Mouse (Mus musculus) T-helper 2 cell (primary cell): Measurements from ENCODE around the gene Ooep.

Experiments
- in situ Hi-C: fragments of 300-600 bp; cut with MboI, MseI; formaldehyde crosslinking; loops from one replicate; pipeline ENCODE4 v1.15.1; 2025; ENCODE audit warnings: high pct_unique_total_duplicates

Ooep gene

DNA sequence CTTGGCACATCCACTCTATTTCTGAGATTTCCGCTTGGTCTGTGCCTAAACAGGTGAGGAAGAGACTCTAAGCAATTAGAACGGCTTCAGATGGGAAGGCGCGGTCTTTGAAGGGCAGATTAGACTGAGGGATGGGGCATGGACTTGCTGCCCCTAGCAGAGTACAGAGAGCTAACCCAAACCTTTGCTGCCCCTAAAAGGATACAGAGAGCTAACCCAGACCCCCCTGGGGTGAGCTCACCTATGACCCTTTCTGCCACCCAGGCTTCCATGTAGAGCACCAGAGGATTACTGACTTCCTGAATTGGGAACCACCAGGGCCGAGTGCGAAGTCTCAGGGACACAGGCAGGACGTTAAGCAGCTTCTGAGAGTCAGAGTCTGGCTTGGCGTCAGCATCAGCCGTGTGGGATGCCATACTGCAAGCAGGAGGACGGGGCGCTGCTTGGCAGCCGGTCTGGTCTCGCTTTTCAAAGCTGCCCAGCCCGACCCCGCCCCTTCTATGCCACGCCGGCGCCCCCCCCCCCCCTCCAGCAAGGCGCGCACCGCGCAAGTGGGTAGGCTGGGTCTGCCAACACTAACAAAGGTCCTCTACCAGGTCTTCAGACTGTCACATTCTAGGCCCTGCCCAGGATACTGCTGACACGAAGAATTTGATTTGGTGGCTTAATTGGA lies at the start of gene Ooep:
TSS of gene Ooep (minus strand) at position 613 of the 673 bp plus-strand sequence.
- in situ Hi-C loops: no loop called here

DNA sequence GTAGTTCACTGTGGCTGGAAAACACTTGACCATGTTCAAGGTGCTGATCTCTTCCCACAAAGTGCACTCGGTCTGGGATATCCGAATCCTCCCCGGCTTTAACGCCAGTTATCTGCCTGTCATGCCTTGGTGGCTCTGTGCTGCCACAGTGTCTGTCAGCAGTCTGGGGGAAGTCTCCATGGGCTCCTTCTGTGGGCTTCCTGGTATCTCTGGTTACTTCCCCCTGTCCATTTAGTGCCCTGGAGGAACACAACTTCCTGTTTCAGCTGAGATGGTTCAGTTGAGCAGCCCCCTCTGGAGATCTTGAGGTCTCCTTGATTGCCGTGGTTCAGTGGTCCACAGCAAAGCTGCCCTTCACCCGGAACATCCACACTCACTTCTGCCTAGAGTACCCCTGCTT lies 49.7 kb upstream of the Ooep start:
- in situ Hi-C loops: no loop called here

DNA sequence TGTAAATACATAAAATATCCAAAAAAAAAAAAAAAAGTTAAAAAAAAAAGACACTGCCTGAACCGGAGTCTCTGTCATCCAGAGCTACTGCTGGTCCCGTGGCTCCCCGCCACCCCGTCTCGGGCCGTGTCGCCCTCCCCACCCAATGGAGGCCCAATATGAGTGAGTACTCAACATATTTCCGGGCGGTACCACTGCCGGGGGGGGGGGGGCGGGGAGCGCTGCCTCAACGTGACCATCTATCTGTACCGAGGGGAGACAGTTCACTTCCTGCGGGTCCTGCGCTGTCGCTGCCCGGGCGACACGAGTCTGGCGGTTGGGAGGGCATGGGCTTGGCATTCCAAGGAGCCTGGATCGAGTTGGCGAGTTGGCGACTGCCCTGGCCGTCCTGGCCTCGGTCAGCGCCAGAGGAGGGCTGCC lies 48.8 kb upstream of the Ooep start:
- in situ Hi-C loops: no loop called here

DNA sequence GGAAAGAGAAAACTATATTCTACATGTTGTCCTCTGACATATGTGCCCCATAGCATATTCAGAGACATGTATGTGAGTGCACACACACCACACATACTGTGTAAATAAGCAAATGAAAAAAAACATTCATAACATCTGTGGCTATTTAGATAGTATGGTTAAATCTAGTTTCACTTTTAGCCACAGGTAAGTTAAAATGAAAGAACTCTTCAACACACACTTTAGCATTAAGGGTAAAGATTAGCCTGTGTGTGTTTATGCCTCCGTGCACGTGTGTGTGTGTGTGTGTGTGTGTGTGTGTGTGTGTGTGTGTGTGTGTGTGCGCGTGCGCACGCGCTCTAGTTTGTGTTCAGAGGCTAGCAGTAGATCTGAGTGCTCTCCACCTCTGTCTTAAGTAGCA lies 23.1 kb upstream of the Ooep start:
- in situ Hi-C loops: no loop called here

DNA sequence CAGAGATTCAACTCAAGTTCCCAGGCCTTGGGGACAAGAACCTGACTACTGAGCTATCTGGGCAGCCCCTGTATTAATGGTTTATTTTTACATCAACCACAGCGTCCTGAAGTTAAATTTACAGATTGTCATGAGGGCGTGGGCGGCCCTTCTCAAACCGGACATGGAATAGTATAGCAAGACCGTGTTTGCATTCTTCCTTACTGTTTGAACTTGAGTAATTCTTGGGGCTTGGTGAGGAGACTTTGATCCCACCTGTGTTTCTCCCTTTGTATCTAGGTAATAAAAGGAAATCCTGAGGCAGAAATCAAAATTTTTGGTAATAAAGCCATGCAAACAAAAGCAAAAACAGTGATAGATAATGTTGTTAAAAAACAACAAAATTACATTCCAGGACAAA lies 22.0 kb upstream of the Ooep start:
- in situ Hi-C loops: no loop called here

DNA sequence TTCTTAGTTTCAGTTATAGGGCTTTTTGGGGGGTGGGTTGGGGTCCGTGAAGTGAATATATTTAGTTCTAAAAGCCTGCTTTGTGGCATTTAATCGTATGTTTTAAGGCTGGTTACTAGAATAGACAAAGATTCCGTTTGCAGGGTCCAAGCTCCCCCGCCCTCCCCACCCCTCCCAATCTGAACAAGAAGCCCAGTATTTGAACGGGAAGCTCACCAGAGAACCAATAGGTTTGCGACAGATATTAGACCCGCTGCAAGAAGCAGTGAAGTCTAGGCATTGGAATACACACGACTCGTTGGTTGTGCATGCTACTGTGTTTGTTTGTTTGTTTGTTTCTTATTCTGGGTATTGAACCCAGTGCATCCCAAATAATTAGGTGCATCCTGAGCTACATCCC lies 18.0 kb upstream of the Ooep start:
- in situ Hi-C loops: no loop called here

DNA sequence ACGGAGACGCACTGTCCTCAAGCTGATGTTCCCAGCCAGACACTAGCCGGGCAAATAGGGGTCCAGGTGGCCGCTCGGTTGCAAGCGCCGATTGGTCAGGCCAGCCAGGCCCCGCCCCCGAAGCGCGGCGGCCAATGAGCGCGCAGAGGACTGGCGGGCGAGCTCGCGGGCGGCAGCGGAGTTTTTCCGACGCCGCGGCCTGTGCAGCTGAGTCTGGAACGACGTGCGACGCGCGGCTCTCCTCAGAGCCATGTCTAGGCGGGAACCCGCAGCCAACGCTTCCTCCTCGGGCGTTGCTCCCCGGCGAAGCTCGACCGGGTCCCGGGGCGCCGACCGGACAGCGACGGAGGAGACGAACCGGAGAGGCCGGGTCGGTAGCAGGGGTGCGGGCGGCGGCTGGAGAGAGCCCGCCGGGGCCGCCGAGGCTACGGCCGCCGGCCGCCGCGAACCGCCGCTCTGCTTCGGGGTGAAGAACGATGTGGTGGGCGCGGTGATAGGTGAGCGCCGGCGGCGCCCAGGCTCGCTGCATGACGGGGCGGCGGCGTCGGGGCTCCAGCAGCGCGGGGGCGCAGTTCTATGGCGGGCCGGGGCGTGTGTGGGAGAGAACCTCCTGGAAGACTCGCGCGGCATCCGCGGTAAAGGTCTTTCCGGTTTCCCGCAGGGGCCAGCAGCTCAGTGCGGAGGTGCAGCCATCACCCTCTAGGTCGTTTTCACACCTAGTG lies 17.3 kb upstream of the Ooep start, which contains the start of gene Ddx43:
TSS of gene Ddx43 (plus strand) at position 148 of the 722 bp plus-strand sequence.
- in situ Hi-C loops: no loop called here

DNA sequence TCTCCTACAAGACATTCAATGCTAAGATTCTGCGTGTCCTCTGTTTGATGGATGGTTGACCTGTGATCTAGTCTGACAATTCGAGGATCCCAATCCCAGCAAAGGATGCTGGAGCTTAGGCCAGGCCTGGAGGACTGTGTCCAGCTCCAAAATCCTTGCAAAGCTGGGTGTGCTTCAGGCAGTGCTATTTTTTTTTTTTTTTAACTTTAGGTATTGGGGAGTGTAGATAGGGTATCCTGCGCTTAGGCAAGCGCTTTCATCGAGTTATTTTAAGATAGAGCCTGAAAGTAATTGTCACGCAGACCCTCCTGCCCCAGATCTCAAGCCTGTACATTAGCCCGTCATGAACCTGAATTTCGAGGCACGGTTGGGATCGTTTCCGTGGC lies 16.7 kb upstream of the Ooep start:
- in situ Hi-C loops: no loop called here

DNA sequence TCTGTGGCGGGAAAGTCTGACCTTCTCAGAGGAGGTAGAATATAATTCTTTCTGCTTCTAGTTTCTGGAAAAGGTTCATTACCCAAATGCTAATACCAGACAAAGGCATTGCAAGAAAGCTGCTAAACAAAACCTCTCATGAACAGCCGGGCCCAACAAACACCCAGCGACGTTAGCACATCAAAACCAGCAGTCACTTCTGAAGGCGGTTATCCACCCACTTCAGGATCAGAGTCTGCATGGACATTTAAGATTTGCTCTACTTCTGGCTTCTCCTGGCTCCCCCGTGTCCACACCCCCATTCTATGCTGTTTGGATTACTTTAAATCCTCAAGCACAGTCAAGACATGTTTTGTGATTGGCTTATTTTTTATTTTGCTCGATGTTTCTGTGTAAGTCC lies 16.1 kb upstream of the Ooep start:
- in situ Hi-C loops: no loop called here

DNA sequence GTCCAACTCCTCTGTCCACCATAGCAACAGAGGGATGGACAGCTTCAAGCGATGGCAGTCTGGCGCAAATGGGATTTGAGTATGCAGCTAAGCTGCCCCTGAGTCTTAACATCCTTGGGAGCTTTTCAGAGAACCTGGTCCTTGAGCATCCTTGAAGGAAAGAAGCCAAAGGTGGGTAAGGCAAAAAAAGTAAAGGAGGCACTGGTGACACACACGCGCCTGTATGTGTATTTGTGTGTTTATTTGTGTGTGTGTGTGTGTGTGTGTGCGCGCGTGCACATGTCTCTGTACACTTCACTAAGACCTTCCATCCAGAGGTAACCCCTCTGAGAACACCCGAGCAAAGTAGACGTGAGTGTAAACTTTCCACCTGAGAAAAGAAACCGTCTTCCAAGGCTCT lies 15.2 kb upstream of the Ooep start:
- in situ Hi-C loops: no loop called here

DNA sequence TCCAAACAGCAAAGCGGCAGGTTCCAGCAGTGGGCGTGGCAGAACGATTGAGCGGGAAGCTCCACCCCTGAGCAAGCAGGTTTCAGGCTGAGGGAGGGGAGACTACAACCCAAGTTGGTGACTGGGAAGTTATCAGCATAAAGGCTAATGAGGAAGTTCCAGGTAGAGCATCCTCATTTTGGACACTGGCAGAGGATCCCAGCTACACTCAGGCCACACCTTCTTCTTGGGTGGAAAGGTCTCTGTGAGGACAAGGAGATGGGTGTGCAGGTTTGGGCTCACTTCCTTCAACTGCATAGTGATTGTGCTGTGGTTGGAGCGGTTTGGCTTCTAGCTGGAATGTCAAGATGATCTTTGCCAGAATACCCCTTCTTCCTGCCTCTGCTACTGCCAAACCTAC lies 11.5 kb upstream of the Ooep start:
- in situ Hi-C loops: no loop called here

DNA sequence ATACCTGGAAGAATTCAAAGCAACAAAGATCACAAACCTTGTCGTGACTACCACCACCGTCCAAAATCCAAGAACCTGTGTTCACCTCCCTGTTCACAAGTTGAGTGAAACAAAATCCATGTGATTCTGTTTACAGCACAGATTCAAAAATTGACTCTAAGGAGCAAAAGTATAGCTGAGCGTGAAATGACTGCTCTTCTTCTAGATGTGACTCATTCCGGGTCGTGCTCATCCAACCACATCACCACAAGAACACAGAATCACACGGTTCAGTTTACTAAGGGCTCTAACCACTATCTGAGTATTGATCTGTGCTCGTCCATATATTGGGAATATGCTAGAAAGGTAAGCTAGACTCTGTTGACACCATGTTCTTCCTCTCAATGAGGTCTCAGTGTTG lies 8.4 kb upstream of the Ooep start:
- in situ Hi-C loops: no loop called here

DNA sequence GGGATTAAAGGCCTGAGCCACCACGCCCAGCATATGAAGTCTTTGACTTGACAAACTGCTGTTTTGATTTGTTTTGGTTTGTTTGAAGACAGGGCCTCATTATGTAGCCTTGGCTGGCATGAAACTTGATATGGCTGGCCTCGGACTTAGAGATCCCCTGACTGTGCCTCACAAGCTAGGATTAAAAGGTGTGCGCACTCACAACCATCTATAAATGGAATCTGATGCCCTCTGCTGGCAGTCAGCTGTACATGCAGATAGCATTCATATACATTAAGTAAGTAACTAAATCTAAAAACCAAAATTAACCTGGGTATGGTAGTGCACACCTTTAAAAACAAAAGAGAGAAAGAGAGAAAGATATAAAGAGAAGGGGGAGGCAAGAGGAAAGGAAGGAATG lies 7.4 kb upstream of the Ooep start:
- in situ Hi-C loops: no loop called here

DNA sequence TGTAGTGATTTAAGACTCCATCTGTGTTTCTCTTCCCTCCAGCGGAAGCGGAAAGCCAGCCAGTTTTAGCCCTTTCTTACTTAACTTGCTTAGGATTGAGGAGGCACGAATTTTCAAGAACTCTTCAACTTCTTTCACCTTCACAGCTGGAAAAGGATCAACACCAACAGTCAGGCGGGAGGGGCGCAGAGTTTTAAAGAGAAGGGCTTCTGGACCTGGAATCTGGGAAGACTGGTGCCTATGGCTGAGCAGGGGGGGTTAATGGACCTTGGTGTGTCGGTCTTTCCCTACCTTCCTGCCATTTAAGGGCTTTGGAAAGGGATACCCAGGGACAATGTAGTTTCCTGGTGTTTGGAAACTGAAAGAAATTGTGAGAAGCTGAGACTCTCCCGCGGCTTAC lies 979 bp downstream of the Ooep start:
- in situ Hi-C loops: no loop called here

DNA sequence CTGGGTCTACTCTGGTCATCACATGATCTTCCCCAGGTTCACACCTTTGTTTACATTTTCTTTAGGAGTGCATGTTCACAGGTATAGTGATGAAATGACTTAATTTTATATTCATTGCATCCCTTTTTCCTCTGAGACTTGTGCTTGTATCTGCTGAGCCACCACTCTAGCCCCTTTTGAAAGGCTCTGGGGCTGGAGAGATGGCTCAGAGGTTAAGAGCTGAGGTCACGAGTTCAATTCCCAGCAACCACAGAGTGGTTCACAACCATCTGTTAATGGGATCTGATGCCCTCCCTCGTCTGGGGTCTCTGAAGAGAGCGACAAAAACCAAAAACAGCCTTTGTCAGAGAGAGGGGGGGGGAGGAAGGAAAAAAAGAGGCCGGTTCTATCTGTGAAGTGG lies 3.0 kb downstream of the Ooep start:
- in situ Hi-C loops: no loop called here

DNA sequence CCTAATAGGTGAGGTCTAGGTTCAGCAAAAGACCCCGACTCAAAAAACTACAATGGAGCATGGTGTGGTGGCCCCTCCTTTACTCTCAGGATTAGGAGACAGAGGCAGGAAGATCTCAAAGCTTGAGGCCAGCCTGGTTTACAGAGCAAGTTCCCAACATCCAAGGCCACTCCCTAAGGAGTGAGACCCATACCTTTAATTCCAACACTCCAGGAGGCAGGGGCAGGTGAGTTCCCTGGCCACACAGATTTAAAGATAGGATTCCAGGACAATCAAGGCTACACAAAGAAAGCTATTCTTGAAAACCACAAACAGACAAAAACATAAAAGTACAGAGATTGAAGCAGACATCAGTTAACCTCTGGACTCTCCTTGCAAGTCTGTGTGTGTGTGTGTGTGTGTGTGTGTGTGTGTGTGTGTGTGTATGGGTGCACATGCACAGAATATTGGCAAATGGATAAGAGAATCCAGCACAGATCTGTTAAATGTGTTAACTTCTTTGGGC lies 3.6 kb downstream of the Ooep start:
- in situ Hi-C loops: no loop called here

DNA sequence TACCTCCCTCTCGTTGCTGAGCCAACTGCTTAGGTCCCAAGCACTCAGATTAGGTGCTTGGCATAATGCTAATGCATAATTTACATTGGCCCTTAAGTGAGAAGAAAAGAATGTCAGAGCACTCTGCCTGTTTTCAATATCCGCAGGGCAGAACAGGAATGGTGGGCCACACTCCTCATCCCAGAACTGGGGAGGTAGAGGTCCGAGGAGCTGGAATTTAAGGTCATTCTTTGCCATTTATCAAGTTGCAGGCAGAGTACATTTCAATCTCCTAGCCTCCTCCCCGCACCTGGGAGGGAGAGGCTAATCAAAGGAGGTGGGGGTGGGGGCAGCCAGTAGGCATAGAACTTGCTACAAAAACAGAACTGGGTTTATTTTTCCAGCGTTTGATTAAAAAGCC lies 4.1 kb downstream of the Ooep start:
- in situ Hi-C loops: no loop called here

DNA sequence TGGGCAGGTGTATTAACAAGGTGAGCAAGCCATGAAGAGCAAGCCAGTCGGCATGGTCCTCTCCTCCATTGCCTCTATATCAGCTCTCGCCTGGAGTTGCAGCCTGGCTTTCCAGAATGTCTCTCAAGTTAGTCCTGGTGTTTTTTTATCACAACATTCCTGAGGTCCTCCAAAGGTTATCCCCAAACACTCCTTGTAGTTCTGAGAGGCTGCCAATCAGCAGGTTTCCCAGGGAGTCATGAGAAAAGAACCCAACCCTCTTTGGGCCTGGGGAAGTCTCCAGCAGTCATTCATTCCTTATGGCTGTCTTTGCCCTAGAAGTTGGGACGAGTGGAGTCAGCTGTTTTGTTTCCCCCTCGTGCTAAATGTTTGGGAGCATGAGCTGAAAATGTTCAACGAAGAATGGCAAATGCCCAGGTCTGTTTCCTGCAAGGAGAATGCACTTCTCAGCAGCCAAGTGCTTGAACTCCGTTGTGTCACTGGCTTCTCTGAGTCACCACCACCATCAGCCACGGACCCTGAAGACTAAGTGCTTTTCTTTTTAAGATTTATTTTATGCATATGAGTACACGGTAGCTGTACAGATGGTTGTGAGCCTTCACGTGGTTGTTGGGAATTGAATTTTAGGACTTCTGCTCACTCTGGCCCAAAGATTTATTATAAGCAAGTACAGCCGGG lies 5.6 kb downstream of the Ooep start:
- in situ Hi-C loops: no loop called here

DNA sequence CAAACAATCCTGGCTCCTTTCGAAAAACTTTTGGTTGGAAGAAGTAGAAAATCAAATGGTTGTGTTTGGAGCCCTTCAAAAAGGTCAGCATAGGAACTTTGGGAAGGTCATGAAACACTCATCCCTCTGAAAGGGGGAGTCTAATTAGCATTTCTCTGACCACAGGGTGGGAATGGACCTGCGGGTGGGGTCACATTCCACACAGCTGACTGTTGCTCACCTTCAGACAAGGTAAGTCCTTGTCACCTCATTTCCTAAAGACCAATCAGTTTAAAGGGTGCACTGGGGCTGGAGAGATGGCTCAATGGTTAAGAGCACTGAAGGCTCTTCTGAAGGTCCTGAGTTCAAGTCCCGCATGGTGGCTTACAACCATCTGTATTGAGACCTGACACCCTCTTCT lies 7.1 kb downstream of the Ooep start:
- in situ Hi-C loops: no loop called here

DNA sequence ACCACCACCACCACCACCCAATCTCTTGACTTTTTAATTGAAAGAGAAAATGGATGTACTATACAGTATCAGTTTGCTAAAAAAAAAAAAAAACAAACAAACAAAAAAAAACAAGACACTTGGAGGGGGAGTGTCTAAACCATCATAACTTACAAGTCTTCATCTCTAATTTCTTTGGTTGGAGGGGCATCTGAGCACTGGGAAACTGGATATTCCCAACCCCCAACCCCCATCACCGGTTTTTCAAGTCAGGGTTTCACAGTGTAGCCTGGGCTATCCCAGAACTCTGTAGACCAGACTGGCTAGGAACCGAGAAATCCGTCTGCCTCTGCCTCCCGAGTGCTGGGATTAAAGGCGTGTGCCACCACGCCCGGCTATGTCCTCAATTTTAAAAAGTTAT lies 8.7 kb downstream of the Ooep start:
- in situ Hi-C loops: no loop called here

DNA sequence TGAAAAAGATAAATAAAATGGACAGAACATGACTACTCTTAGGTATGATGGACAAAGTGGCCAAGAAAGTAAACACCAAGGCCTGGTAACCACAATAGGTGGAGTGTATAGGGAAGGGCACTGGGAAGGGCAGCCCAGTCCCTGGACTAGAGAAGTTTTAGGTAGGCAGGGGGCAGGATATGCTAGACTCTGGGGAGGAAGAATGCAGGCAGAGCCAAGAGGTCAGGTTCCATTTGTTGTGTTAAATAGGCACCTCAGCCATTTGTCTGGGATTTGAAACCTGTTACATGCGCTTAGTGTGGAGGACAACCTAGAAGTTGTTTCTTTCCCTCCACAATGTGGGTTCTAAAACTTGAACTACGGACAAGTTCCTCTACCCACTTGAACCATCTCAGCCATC lies 9.2 kb downstream of the Ooep start:
- in situ Hi-C loops: no loop called here

DNA sequence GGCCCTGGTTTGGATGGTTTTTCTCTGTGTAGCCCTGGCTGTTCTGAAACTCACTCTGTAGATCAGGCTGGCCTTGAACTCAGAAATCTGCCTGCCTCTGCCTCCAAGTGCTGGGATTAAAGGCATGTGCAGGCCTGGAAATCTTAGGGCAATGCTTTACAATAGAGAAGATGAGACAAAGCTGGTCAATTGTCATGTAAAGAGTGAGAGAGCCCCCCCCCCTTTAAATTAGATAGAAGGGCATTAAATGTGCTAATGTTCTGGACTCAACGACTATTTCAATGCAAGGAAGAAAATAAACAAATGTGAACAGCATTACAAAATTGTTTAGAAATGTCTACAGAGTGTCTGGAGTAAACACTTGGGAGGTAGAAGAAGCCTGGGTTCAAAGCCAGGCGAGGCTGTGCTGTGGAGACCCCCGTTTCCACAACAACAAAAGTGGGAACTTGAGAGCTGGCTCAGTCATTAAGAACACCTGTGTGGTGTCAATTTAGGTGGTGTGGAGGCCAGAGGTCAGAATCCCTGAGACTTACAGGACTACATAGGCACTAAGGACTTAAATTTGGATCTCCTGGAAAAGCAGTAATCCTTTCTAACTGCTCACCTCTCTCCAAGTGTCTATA lies 9.7 kb downstream of the Ooep start:
- in situ Hi-C loops: no loop called here
